Mouse (Mus musculus) CD4-positive helper T cell, adult 2 months (primary cell): ENCODE data around the gene Zfp143.
A peak's percentile ranks its signal among the peaks of the same experiment; 100 is the strongest.
"Not testable (repeated sequence)": the region's sequence is repeated elsewhere in the genome, so short reads cannot be mapped to it uniquely, and the experiment has no call there.

Source experiments
- DNase-seq: peaks from one replicate; pipeline ENCODE4 v3.0.0-alpha.2; 2012; ENCODE audit warnings: low read depth, missing footprints, low spot score

Gene Zfp143

DNA sequence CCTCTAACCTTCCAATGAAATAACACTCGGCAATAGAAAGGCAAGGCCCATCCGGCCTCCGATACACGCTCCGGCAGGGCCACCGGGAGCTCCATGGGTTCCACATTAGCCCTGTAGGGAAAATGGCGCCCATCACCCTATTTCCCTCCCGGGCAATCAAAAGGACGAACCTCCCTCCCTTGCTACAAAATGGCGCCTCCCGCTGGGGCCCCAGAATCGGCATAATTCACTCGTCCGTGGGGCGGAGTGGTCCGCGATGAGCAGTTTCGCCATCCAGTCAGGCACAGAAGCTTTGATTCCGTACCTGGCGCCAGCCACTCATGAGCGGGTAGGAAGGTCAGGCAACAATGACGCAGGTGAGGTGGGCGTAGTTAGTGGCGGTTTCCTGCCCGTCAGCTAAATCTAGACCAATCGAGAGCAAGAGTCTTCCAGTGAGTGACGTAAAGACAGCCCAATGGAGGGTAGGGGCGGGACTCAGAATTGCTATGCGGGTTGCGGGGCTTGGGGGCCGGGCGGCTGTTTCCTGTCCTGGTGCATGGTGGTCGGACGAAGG, at the start of gene Zfp143:
TSS of gene Zfp143 (plus strand) at position 19 of the 553 bp plus-strand sequence.
- DNase-seq: peak; percentile 100

DNA sequence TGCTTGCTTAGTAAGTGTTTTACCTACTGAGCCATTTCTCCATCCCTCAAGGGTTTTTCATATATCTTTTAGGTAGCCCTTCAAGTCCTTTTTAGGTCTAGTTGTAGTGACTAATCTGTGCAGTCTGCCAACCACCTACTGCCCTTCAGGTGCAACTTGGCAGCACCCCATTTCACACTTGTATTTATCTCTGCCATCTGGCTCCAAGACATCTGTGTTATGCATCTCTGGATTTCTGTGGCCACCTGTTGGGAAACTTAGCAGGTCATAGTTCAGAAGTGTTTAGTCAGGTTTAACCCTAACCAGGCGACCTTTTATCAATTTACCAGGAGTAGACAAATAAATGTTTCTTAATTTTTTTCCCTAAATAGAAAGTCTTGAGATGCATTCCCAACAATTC, 49.6 kb upstream of the Zfp143 start:
- no peak for DNase-seq

DNA sequence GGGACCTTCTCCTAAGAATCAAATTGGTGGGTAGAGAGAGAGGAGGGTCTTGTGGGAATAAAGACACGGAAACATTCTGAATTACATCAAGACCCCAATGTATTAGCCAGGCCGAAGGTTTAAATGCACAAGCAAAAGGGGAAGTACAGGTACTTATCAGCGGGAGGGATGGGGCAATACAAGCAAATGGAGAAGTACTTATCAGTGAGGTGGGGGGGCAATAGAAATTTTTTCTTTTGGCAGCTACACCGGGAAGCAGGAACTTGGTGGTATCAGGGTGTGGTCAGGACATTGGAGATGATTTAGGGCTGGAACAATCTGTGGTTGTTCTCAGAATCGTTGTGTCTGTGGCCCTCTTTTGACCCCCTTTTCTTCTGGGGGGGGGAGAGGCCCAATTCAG, 46.7 kb upstream of the Zfp143 start:
- DNase-seq: no peak

DNA sequence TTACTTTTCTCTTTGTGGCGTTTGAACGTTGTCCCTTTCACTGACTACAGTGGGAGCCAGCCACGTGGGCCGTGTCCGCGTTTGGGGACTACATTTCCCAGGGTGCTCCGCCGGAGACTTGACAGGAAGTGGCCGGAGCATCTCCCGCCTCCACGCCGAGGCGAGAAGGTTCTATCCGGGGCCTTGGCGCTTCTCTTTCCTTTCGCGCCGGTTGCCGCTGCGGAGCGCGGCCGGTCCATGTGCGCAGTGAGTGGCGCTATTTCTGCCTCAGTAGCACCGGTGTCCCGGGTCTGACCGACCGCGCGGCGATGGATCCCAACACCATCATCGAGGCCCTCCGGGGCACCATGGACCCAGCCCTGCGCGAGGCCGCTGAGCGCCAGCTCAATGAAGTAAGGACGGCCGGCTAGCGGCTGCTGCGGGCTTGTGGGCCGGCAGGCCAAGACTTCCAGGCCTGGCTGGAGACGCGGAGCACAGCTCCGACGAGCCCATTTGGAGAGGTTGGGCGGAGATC, 42.8 kb upstream of the Zfp143 start, which contains the start of gene Ipo7:
TSS of gene Ipo7 (plus strand) at position 158 of the 514 bp plus-strand sequence.
- peak; percentile 90 for DNase-seq

DNA sequence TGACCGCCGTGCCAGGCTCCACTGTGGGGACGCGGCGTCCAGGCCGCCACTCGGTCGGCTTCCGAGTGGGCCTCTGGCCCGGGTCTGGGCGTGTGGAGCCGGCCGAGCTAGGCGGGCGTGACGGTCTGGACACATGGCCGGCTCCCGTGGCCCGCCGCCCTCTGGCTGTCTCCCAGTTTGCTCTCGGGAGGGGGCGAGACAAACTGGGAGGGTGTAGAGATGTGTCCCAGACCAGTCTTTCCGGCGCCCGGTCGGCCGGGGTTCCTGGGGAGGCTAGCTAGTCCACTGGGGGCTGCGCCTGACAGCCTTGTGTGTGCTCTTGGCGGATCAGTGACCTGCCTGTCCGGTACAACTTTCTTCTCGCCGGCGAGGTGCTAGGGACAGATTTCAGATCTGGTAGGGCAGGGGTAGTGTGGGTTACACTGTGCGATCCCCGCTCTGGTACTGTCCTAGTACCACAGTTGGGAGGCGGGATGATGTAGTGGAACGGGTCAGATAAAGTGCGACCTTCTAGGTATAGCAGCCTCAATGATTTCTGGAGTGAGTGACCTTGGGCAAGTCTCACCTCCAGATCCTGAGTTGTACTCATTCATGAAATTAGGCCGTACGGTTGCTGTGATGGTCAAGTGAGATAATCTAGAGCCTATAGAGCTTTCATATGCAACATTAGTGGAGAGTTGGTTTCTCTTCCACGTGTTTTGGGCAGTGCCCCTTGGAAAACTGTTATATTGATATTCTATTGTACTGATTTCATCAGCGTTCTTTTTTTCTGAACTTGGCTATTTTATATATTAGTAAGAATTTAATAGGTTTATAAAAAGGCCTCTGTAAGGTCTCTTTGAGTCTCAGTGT, 42.2 kb upstream of the Zfp143 start:
- DNase-seq: no peak

DNA sequence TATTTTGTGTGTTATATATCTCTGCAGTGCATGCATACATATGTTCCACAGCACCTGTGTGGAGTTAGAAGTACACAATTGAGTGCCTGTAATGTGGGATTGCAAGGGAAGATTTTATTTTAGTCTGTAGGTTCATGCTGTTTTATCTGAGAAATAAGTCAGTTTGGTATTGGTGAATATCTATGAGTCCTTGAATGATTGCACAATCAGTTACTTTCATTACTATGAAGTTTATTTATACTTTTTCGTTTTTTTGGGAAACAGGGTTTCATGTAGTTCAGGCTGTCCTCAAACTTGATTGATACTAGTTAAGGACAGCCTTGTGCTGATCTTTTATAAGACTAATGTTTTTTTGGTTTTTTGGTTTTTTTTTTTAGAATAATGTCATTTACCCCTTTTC, 37.5 kb upstream of the Zfp143 start:
- no peak for DNase-seq

DNA sequence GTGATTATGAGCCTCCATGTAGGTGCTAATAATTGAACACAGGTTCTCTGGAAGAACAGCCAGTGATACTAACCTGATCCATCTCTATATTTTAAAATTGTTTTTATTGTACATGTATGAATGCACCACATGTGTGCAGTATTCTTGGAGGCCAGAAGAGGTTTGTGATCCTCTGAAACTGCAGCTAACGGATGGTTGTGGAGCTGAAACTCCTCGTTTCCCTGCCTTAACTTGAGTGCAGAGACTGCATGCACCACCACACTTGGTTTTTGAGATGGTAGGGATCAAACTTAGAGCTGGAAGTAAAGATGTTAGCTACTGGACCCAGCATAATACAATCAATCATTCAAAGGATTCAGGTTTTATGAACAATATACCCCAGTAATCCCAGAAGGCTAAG, 34.4 kb upstream of the Zfp143 start:
- DNase-seq: no peak

DNA sequence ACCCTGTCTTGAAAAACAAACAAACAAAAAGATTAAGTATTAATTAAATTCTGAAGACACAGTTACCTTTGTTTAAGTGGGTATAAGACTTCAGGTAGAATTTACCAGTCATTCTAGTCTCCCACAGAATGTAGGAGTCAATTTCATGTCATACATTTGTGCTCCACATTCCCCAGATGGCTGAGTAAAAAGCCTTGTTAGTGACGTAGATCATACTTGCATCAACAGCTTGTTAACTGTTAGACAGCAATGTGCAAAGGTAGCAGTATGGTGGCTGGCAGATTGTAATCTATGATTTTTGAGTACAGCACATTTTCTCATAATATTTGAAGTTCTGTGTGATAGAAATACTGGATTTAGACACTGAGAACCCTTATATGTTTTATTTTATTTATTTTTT, 32.2 kb upstream of the Zfp143 start:
- no peak for DNase-seq

DNA sequence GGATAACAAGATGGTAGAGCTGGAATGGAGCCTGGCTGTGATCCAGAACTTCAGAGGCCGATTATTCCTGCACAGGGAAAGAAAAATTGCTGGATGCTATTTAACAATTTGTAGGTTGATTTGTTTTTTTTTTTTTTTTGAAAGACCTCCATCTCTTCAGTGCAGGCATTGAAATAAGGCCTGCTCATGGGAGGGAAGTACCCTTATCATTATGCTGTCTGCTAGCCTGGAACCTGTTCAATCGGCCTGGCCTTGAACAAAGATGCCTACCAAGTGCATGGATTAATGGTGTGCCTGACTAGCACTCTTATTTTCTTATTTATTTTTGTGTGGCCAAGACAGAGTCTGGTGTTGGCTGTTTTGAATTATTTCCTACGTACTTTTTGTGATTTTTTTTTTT, 30.7 kb upstream of the Zfp143 start:
- no peak for DNase-seq

DNA sequence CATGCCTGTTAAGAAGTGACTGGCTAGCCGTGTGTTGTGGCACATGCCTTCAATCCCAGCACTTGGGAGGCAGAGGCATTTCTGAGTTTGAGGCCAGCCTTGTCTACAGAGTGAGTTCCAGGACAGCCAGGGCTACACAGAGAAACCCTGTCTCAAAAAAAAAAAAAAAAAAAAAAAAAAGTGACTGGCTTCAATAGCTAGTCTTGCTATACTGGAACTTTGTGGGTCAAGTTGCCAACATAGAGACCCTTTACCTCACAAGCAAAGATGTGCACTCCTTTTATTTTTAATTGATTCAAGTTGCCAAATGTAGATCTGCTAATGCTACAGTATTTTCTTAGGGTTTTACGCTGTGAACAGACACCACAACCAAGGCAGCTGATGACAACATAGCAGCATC, 3.3 kb upstream of the Zfp143 start:
- DNase-seq: not testable (repeated sequence)

DNA sequence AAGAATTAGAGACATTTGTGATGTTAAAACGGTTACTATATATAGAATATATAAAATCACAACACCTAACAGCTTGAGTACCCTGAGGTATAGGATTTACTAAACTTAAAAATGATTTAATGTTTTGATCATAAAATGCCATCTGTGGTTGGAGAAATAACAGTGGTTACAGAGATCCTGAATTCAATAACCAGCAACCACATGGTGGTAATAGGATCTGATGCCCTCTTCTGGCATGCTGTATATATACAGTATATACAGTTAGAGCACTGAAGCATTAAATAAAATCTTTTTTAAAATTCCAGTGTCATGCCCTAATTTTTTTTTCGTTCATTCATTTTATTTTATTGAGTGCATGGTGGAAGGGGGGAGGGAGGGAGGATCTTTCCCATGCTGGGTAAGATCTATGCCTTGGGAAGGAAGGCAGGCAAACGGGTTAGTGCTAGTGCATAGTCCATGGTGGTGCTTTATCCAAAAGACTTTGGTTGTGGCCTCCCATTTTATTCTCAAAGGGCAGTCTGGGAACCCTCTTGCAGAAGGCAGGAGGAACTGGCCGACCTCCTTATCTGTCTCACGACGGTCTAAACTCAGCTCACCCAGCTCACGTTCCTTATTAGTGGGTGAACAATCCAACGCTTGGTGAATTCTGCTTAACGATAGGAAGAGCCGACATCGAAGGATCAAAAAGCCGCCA, 1.8 kb upstream of the Zfp143 start:
- DNase-seq: peak; percentile 46

DNA sequence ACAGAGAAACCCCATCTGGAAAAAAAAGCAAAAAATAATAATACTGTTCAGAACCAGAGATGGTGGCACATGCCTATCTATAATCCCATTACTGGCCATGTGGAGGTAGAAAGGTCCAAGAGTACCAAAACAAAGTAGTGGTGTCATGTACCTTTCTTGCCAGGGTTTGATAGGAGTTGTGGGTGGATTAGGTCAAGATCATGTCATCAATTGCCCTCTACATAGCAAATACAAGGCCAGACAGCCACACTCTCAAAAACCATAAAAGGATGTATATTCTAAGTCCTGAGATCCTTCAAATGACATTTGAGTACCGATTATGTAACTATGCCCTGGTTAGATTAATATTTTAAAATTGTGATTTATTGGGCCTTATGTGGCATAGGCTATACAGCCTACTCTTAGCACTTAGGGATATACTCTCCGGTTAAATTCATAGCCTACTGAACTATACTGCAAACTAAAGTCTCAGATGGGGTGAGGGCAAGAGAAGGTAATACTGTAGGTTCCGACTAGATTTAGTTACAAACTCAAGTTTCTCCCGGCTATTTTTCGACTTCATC, 830 bp upstream of the Zfp143 start:
- no peak for DNase-seq

DNA sequence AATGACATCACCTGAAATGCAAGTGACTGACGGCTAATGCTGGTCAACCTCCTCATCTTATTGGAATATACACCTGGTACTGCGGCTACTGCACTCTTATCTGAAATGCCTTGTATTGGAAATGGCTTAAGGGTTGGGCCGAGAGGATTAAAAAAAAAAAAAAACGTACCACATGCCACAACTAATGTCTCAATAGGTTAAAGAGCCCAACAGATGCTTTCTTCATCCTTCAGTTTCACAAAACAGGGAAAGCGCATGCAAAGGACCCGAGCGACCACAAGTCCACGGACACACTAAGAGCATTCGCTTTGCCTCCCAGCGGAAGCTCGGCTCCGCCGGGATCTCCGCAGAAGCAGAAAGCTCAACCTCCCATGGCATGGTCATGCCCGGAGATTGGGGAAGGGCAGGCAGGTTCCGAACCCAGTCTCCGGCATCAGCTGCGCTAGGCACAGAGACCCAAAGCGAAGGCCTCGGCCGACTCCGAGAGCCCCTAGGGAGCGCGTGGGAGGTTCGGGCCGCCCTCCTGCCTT, 283 bp upstream of the Zfp143 start:
- no peak for DNase-seq

DNA sequence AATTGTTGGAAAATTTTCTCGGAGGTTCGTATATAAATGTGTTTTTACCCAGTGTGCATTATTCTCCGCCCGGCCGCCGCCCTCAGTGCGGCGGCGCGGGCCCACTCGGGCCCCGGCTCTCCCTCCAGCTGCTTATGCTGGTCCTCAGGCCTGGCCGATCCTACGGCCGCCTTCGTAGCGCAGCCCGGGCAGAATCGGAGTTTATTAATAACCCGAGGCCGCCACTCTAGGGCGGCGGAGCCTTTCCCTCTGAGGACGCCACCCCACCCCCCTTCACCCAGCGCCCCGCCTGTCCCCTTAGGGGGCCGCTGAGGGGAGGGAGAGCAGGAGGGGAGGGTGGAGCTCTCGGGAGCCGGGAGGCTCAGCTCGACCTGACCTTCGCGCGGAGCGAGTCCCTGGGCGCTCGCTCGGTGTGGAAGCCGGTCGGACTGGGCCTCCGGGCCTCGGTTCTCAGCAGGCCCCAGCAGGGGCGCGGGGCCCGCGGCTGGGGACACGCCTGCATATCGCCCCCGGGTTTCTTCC, 796 bp downstream of the Zfp143 start:
- DNase-seq: no peak

DNA sequence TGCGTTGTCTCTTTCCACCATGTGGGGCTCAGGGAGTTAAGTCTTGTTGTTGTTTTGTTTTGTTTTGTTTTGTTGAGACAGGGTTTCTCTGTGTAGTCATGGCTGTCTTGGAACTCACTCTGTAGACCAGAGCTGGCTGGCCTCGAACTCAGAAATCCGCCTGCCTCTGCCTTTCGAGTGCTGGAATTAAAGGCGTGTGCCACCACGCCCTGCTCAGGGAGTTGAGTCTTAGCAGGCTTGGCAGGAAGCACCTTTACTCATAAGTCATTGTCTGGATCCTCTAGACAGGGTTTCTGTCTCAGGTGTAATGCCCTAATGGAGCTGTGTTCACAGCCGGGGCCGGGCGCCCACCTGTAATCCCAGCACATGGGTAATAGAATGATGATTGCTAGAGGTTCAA, 2.7 kb downstream of the Zfp143 start:
- DNase-seq: peak; percentile 9

DNA sequence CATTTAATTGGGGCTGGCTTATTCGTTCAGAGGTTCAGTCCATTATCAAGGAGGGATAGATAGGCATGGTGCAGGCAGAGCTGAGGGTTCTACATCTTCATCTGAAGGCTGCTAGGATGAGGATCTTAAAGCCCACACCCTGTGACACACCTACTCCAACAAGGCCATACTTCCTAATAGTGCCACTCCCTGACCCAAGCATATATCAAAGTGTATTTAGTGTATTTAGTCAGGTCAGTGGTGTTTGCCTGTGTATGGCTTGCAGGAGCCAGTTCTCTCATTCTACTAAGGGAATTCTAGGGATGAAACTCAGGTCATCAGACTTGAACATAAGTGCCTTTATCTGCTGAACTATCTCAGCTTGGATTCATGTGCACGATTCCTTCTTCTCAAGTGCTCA, 8.1 kb downstream of the Zfp143 start:
- DNase-seq: no peak

DNA sequence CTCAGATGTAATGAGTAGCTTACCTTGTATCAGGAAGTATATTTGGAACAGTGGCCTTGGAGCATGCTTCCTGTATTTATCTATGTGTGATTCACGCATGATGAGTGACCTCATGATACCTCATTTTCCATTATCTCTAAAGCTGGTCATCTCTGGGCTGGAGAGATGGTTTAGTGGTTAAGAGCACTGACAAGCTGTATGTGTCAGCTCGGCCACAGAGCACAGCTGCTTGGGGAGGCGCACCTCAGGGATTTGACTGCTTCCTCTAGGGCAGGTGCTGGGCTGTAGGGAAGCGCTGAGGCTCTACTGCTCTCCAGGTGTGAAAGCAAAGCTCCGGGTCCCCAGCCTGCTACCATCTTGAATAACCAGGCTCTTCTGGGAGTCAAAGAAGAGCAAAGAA, 17.2 kb downstream of the Zfp143 start:
- DNase-seq: no peak

DNA sequence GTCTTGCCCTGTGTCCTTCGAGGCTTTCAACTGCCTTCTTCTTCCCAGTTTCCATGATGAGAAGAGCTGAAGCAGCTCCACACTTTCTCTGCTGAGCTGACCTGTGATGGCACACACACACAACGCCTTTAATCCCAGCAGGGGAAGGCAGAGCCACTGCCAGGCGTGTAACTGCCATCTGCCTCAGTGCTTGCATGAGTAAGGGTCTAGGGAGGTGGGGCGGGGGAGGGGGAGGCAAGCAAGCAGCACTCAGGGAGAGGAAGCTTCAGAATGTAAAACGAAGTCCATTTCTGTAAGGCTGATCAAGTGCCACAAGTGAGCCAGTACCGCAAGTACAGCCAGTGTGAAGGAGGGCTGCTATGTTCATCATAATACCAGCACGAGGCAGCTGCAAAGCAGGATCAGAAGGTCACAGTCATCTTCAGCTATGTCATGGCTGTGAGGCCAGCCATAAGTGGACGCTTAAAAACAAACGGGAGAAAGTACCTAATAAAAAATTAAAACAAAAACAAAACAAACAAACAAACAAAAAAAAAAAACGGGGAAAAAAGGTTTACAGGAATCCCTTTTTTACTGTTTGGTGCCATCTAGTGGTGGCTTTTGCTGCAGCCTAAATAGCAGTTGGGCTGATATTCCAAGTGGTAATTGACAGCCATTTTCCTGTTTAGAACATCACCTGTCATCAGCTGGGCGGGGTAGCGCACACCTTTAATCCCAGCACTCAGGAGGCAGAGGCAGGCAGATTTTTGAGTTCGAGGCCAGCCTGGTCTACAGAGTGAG, 22.6 kb downstream of the Zfp143 start:
- DNase-seq: peak; percentile 59

DNA sequence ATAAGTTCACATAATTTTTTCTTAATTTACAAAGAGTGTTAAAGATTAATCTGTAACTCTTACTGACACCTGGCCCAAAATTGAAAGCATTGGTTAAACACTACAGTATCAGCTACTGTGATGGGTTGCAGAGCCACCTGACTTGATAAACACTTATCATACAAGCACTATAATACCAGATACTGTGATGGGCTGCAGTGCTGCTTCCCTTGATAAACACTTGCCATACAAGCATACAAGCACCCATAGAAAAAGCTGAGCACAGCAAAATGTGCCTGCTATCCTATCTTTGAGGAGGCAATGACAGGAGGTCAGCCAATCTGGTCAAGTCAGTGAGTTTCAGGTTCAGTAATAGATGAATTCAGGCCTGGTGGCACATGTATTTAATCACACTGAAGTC, 24.2 kb downstream of the Zfp143 start:
- DNase-seq: no peak

DNA sequence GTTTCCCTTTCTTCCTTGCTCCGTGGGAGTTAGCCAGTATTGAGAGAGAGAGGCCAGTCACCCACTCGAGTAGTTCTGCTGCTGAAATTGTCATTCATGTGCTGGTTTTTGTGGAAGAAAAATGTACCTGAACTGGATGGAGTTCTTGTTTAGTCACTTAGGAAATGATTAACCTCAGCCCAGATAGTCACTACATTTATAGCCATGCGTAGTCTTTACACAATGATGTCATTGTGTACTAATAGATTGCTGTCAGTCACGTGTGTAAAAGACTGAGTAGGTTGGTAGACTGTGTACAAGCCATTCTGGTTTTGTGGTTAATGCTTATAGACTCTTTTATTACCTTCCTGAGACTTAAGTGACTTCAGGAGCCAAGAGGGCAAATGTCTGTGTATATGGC, 26.9 kb downstream of the Zfp143 start:
- no peak for DNase-seq

DNA sequence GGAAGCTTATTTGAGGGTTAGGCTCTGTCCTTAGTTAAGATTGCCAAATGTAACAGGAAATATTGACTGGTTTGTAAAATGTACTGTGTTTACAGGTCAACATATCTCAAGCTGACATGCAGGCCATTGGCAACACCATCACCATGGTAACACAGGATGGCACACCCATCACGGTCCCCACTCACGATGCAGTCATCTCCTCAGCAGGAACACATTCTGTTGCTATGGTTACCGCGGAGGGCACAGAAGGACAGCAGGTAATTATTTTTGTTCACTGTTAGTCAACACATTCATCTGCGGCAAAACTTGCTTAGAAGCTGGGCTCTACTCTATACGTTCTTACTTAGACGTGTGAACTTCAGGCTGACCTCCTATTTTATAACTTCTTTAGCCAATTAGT, 30.7 kb downstream of the Zfp143 start:
- no peak for DNase-seq
